Mouse (Mus musculus) hindbrain, postnatal 0 days (tissue): ENCODE measurements at regions not wholly inside any gene's neighbourhood (a gene's known extent, or its start where the extent isn't known, plus 50 kb on each side); places are given as distances from the start of the nearest gene placed in this dataset.

Source experiments
- ATAC-seq: fragments of 200-750 bp; cut with Nextera tagmentation; 2 replicates; pipeline ENCODE4 v1.8.0; 2017; ENCODE audit warnings: mild to moderate bottlenecking, moderate TSS enrichment, moderate library complexity
- DNase-seq: peaks from one replicate; pipeline ENCODE4 v3.0.0-alpha.2; 2015; ENCODE audit warnings: low spot score
- H3K27ac ChIP-seq: fragments of 300-500 bp; sonication (generic); 2 replicates; pipeline ENCODE4 v1.5.1; 2014; ENCODE audit warnings: mild to moderate bottlenecking
- H3K27me3 ChIP-seq: fragments of 300-500 bp; sonication (generic); 2 replicates; pipeline ENCODE4 v1.6.1; 2014; ENCODE audit warnings: low read length, mixed read lengths; ENCODE audit not compliant: insufficient read depth
- H3K36me3 ChIP-seq: fragments of 300-500 bp; sonication (generic); 2 replicates; pipeline ENCODE4 v1.6.1; 2014; ENCODE audit warnings: low read length, mixed read lengths; ENCODE audit not compliant: insufficient read depth
- H3K4me1 ChIP-seq: fragments of 300-500 bp; sonication (generic); 2 replicates; pipeline ENCODE4 v1.6.1; 2014; ENCODE audit warnings: antibody characterized with exemption, low read length, mixed read lengths; ENCODE audit not compliant: insufficient read depth
- H3K4me2 ChIP-seq: fragments of 300-500 bp; sonication (generic); 2 replicates; pipeline ENCODE4 v1.6.1; 2014; ENCODE audit warnings: low read depth, mild to moderate bottlenecking, low read length, moderate library complexity, mixed read lengths
- H3K4me3 ChIP-seq: fragments of 300-500 bp; sonication (generic); 2 replicates; pipeline ENCODE4 v1.5.1; 2014; ENCODE audit warnings: low read length
- H3K9ac ChIP-seq: fragments of 300-500 bp; sonication (generic); replicated peaks from 2 replicates; pipeline ENCODE4 v1.6.1; 2014; ENCODE audit warnings: mild to moderate bottlenecking, low read length, moderate library complexity, mixed read lengths
- H3K9me3 ChIP-seq: fragments of 300-500 bp; sonication (generic); 2 replicates; pipeline ENCODE4 v1.6.1; 2016; ENCODE audit warnings: low read length, mixed read lengths
- CTCF ChIP-seq: IDR thresholded peaks from 2 replicates; pipeline ENCODE4 v1.5.1; 2016; ENCODE audit warnings: antibody characterized with exemption, control low read depth, low read depth
- WGBS: fragments of 180-500 bp; shearing (Covaris S2); extraction: QIAGEN DNeasy Blood & Tissue Kit; methylation state at CpG from one replicate; pipeline ENCODE4 v1.1.7; 2014; 5-methylcytosine and 5-hydroxymethylcytosine counted together

DNA sequence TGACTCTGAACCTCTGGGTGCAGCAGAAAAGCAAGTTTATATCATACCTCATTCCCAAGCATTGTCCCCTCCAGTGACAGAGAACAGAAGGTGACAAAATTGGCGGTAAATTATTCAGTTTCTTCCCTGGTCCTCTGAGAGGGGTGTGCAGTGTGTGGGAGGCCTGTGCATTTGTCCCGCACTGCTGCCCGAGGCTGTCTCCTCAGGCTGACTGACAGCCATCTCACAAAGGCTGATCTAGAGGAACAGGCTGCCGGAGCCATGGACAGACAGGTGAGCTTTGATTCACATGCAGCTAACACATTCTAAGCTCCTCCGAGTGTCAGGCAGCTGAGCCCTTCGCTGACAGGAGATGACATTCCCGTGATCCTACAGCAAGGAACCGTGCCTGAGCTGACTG is 299.9 kb upstream of the Cdh4 start:
- ATAC-seq, result no peak
- no peak for DNase-seq
- 57% methylated on average over 8 of the region's 8 CpGs for WGBS

GRCm38 (mm10) chr2:179145726-179146125 is 296.5 kb upstream of the Cdh4 start:
- H3K4me2 ChIP-seq, result no peak overlapping the region
- H3K27me3 ChIP-seq, result no peaks in the 10 kb centered on the region
- no peak overlapping the region for H3K9ac ChIP-seq
- DNase-seq (no peak), ATAC-seq (no peak)
- H3K9me3 ChIP-seq, result no peaks in the 10 kb centered on the region
- H3K36me3 ChIP-seq, result no peaks in the 10 kb centered on the region
- H3K27ac ChIP-seq, result no peak overlapping the region
- H3K4me3 ChIP-seq, result no peak overlapping the region
- whole genome bisulfite sequencing, result 28% methylated on average over 2 of the region's 2 CpGs
- TF ChIP-seq CTCF, result no peak
- H3K4me1 ChIP-seq, result no peaks in the 10 kb centered on the region

More for the DNA sequence above, 299.9 kb upstream of the Cdh4 start:
- H3K27ac ChIP-seq, result no peak overlapping the region
- no peak overlapping the region for H3K4me3 ChIP-seq
- TF ChIP-seq CTCF, result no peak
- no peak overlapping the region for H3K4me2 ChIP-seq
- H3K4me1 ChIP-seq, result no peaks in the 10 kb centered on the region
- H3K36me3 ChIP-seq, result no peaks in the 10 kb centered on the region
- no peaks in the 10 kb centered on the region for H3K9me3 ChIP-seq
- H3K27me3 ChIP-seq, result no peaks in the 10 kb centered on the region
- H3K9ac ChIP-seq, result no peak overlapping the region

- TF ChIP-seq CTCF, result no peak
- H3K4me3 ChIP-seq, result no peak overlapping the region
- H3K4me2 ChIP-seq, result no peak overlapping the region
- no peaks in the 10 kb centered on the region for H3K4me1 ChIP-seq
- DNase-seq, result no peak
- no peak for ATAC-seq
- H3K36me3 ChIP-seq, result no peaks in the 10 kb centered on the region
- no peak overlapping the region for H3K9ac ChIP-seq
- 55% methylated on average over 4 of the region's 4 CpGs for WGBS
- H3K9me3 ChIP-seq, result no peaks in the 10 kb centered on the region
- no peaks in the 10 kb centered on the region for H3K27me3 ChIP-seq
- H3K27ac ChIP-seq, result no peak overlapping the region
Observed at GRCm38 (mm10) chr2:179146274-179146673, 296.0 kb upstream of the Cdh4 start.

DNA sequence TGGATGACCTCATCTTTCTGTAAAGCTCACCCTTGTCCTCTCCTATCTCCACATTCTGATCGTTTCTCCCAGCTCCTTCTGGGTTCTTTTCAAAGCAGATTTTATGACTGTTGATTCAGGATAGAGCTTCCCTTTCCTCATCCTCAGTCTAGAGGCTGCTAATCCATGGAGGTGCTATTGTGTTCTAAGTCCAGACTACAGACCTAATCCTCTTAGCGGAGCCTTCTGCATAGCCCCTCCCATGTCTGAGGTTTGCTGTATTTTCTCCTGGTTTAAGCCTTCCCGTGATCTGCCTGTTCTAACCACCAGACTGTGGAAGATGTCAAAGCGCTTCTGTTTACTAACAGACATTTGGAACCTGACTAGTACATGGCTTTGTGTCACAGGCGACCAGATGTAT is 294.0 kb upstream of the Cdh4 start:
- Histone ChIP-seq H3K27me3 (no peaks in the 10 kb centered on the region), H3K9me3 (no peaks in the 10 kb centered on the region), H3K4me3 (no peak overlapping the region), H3K27ac (no peak overlapping the region), H3K4me2 (no peak overlapping the region), H3K9ac (no peak overlapping the region), H3K4me1 (no peaks in the 10 kb centered on the region), H3K36me3 (no peaks in the 10 kb centered on the region)
- DNase-seq (no peak), ATAC-seq (no peak)
- TF ChIP-seq CTCF, result no peak
- WGBS, result 62% methylated on average over 5 of the region's 5 CpGs

DNA sequence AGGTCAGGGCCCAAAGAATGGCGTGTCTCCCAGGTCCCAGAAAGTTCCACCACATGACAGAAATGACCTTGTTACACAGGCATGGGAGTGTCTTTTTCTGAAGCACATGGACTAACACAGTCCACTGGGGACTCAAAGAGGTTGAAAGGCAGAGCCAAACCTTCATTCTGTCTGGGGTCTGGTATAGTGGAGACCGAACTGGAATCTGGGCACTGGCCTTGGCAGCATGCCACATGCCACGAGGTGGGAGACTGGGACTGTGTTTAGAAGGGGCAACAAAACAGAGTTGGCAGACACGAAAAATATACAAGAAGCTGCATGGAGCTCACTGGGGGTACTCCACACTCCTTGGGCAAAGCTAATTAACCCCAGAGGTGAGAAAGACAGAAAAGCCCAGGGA is 293.6 kb upstream of the Cdh4 start:
- no peak overlapping the region for H3K9ac ChIP-seq
- H3K4me3 ChIP-seq, result no peak overlapping the region
- H3K27ac ChIP-seq, result no peak overlapping the region
- TF ChIP-seq CTCF, result no peak
- ATAC-seq, result 0 out of 2 replicates have a peak, but pooled peaks have one; percentile 43
- no peaks in the 10 kb centered on the region for H3K36me3 ChIP-seq
- no peaks in the 10 kb centered on the region for H3K9me3 ChIP-seq
- no peak overlapping the region for H3K4me2 ChIP-seq
- 28% methylated on average over 4 of the region's 4 CpGs for WGBS
- peak; percentile 15 for DNase-seq
- H3K4me1 ChIP-seq, result no peaks in the 10 kb centered on the region
- no peaks in the 10 kb centered on the region for H3K27me3 ChIP-seq

- WGBS, result 91% methylated on average over 9 of the region's 9 CpGs
- Histone ChIP-seq H3K36me3 (no peaks in the 10 kb centered on the region), H3K27ac (no peak overlapping the region), H3K4me3 (no peak overlapping the region), H3K27me3 (no peaks in the 10 kb centered on the region), H3K9ac (no peak overlapping the region), H3K4me2 (no peak overlapping the region), H3K4me1 (no peaks in the 10 kb centered on the region), H3K9me3 (no peaks in the 10 kb centered on the region)
- ATAC-seq (no peak), DNase-seq (no peak)
- no peak for TF ChIP-seq CTCF
Observed at GRCm38 (mm10) chr2:179158881-179159280, 283.4 kb upstream of the Cdh4 start.

DNA sequence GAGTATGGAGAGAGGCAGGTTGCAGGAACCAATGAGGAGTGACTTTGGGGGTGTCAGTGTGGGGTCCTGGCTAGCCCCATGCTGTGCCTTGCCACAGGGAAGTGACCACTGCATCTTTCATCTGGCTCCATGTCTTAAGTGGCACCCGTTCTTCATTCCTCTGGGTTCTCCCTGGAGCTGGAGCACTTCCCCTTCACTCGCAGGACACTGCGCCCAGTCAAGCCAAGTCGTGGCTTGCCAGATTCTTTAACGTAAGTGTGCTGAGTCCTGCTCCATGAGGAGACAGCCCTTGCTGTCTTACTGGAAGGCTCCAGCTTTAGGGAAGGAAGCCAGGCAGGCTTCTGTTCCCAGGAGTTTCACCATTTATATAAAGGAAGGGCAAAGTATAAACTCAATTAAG is 279.1 kb upstream of the Cdh4 start:
- Histone ChIP-seq H3K4me1 (no peaks in the 10 kb centered on the region), H3K9ac (no peak overlapping the region), H3K4me3 (no peak overlapping the region), H3K27ac (no peak overlapping the region), H3K4me2 (no peak overlapping the region), H3K36me3 (no peaks in the 10 kb centered on the region), H3K27me3 (no peaks in the 10 kb centered on the region), H3K9me3 (no peaks in the 10 kb centered on the region)
- DNase-seq (no peak), ATAC-seq (no peak)
- 80% methylated on average over 5 of the region's 5 CpGs for WGBS
- no peak for TF ChIP-seq CTCF
